8 mouse cellular contexts compared by ENCODE assay signal in genomic region chr4:32240457-32241030, GRCm38 (mm10). TPM values are rescaled to one million over a fixed set of nuclear protein-coding genes. Genes with fewer than 3 reads are reported as not detected.
DNase-seq lines count a peak whose midpoint lies in the region; ATAC-seq lines count a peak whose summit lies in the region.

No protein-coding gene starts in this region.

- peak overlapping the region; percentile 84 for H3K4me2 ChIP-seq in heart, embryonic 12.5 days
- peak overlapping the region; percentile 87 for H3K4me2 ChIP-seq in hindbrain, embryonic 11.5 days (replicated peaks; ENCODE audit: low read depth, low read length)

- H3K9ac ChIP-seq in heart, embryonic 12.5 days: no peak overlapping the region
- H3K9ac ChIP-seq in hindbrain, embryonic 11.5 days (ENCODE audit: low read depth, low read length): peak overlapping the region; percentile 97

- H3K4me3 ChIP-seq in heart, embryonic 12.5 days: peak overlapping the region; percentile 84
- H3K4me3 ChIP-seq in hindbrain, embryonic 11.5 days (ENCODE audit: low read depth, low read length): peak overlapping the region; percentile 90
- peak overlapping the region; percentile 93 for H3K4me3 ChIP-seq in midbrain, embryonic 10.5 days

- peaks cover 48% of the 10 kb centered on the region for H3K4me1 ChIP-seq in heart, embryonic 12.5 days (replicated peaks)
- peaks cover 25% of the 10 kb centered on the region for H3K4me1 ChIP-seq in hindbrain, embryonic 11.5 days (replicated peaks; ENCODE audit: control insufficient read depth, insufficient read depth, low read length)
- H3K4me1 ChIP-seq in midbrain, embryonic 10.5 days: peaks cover 72% of the 10 kb centered on the region

- no peak overlapping the region for H3K27ac ChIP-seq in heart, embryonic 12.5 days (ENCODE audit: poor library complexity, severe bottlenecking)
- no peak overlapping the region for H3K27ac ChIP-seq in hindbrain, embryonic 11.5 days (ENCODE audit: low read depth, low read length)
- H3K27ac ChIP-seq in midbrain, embryonic 10.5 days (replicated peaks): peak overlapping the region; percentile 98; the same call in 1 of the 2 replicates

- no peak for ATAC-seq in heart, embryonic 12.5 days (ENCODE audit: insufficient number of reproducible peaks, low FRiP score)
- ATAC-seq in hindbrain, embryonic 11.5 days (ENCODE audit: low FRiP score): no peak

- no peaks in the 10 kb centered on the region for H3K9me3 ChIP-seq in heart, embryonic 12.5 days (replicated peaks)
- no peaks in the 10 kb centered on the region for H3K9me3 ChIP-seq in hindbrain, embryonic 11.5 days (ENCODE audit: control insufficient read depth, low read length)
- H3K9me3 ChIP-seq in midbrain, embryonic 10.5 days (replicated peaks): no peaks in the 10 kb centered on the region

- no peaks in the 10 kb centered on the region for H3K36me3 ChIP-seq in heart, embryonic 12.5 days
- no peaks in the 10 kb centered on the region for H3K36me3 ChIP-seq in hindbrain, embryonic 11.5 days (ENCODE audit: control insufficient read depth, insufficient read depth, low read length)
- H3K36me3 ChIP-seq in midbrain, embryonic 10.5 days: peaks cover 10% of the 10 kb centered on the region

- H3K27me3 ChIP-seq in heart, embryonic 12.5 days (replicated peaks): no peaks in the 10 kb centered on the region
- no peaks in the 10 kb centered on the region for H3K27me3 ChIP-seq in hindbrain, embryonic 11.5 days (ENCODE audit: control insufficient read depth, insufficient read depth, low read length)
- H3K27me3 ChIP-seq in midbrain, embryonic 10.5 days (ENCODE audit: low read depth, poor library complexity, severe bottlenecking): peaks cover 36% of the 10 kb centered on the region

- DNase-seq in heart, adult 9 months (ENCODE audit: low spot score in 2 of 2): no peak
- peak; percentile 30 for DNase-seq in Muller cell, postnatal 12 days (ENCODE audit: inconsistent ontology term)
- DNase-seq in hindbrain, embryonic 11.5 days (ENCODE audit: low spot score): peak; percentile 36
- no peak for DNase-seq in midbrain, embryonic 10.5 days (ENCODE audit: low spot score)
- DNase-seq in adrenal gland, adult 18-20 months (ENCODE audit: low spot score in 2 of 2): no peak
- no peak for DNase-seq in urinary bladder, postnatal 25 days (ENCODE audit: low spot score)
- DNase-seq in adrenal gland, adult 2 months: no peak

- 29% methylated on average over 9 of the region's 9 CpGs for WGBS in heart, embryonic 12.5 days
- 14% methylated on average over 9 of the region's 9 CpGs for WGBS in hindbrain, embryonic 11.5 days
- 18% methylated on average over 9 of the region's 9 CpGs for WGBS in midbrain, embryonic 10.5 days

RNA-seq across cellular contexts. Expression of gene Bach2, which starts 1.9 kb away (rescaled TPM):
- polyA plus RNA-seq in heart, embryonic 12.5 days (2016; fragmentation: Nextera tagmentation; extraction: Ambion mirVana): 7.0 and 8.6 TPM in 2 replicates
- 23.8 and 23.9 TPM in 2 replicates for polyA plus RNA-seq in hindbrain, embryonic 11.5 days (2014; fragmentation: Nextera tagmentation; extraction: Ambion mirVana)
- 7.7 and 10.0 TPM in 2 replicates for polyA plus RNA-seq in midbrain, embryonic 10.5 days (2016; fragmentation: Nextera tagmentation; extraction: Ambion mirVana)
- total RNA-seq in adrenal gland, adult 18-20 months (2021): 1 to 10 TPM; 1.9 to 2.8 TPM
- 1 to 10 TPM; 2.2 to 2.9 TPM for total RNA-seq in adrenal gland, adult 2 months (2021)
- 0.35 and 0.61 TPM in 2 replicates for polyA plus RNA-seq in adrenal gland, adult 2 months (2012; rRNA removed)

Comparison
In these comparisons a context has a peak if more than half of its experiments do, and no peak if none do; other contexts are left out.
1. DNase-seq: peak in Muller cell, postnatal 12 days (single experiment) and hindbrain, embryonic 11.5 days (single experiment); none in heart, adult 9 months (0 of 2), midbrain, embryonic 10.5 days (single experiment), adrenal gland, adult 18-20 months (0 of 2), urinary bladder, postnatal 25 days (single experiment) and adrenal gland, adult 2 months (single experiment).
2. Peak in every context shown above with its lines, with median percentiles within 50 percentile points of each other: H3K4me3 ChIP-seq.